Comparison of ENCODE assay signal across 8 mouse cellular contexts in the genomic region with DNA sequence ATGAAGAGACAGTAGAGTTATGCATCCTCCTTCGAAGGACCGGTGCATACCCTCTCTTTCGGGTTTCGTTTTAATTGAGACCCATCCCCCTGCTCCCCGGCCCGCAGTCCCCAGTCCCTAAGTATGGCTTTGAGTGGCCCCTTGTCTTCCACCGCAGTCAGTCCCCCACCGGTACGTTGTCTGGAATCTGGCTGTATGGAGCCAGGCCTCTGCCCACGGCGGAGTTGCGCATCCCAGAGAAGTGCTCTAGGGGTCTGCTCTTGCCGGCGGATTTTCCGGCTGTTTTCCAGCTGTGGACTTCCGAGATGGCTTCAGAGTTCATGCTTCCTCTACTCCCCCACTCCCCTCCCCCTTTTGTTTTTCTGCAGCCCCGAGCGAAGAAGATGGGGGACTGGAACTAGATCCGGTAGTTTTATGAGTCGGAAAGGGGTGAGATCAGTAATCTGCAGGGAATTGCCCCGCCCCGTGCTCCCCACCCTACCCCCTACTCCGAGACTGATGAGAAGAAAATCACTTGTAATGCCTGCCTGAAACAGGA. TPM values are rescaled to one million over a fixed set of nuclear protein-coding genes. Genes with fewer than 3 reads are reported as not detected.
A peak's percentile ranks its signal among the peaks of the same experiment; 100 is the strongest.
DNase-seq lines count a peak whose midpoint lies in the region; ATAC-seq and TF ChIP-seq lines count a peak whose summit lies in the region.

No protein-coding gene starts in this region.

- no peaks in the 10 kb centered on the region for H3K36me3 ChIP-seq in embryonic facial prominence, embryonic 11.5 days (replicated peaks; ENCODE audit: control insufficient read depth, insufficient read depth, low read depth, low read length)
- H3K36me3 ChIP-seq in hindbrain, postnatal 0 days (ENCODE audit: insufficient read depth, low read length), result 0 out of 2 replicates have a peak, but pooled peaks cover 3% of the 10 kb centered on the region
- no peaks in the 10 kb centered on the region for H3K36me3 ChIP-seq in midbrain, embryonic 11.5 days (ENCODE audit: control insufficient read depth, insufficient read depth, low read length)

- DNase-seq in cerebellum, adult 9-11 months, result peak; percentile 55
- no peak for DNase-seq in cerebellum, postnatal 4 days (ENCODE audit: low spot score in 2 of 2)
- peak; percentile 43 for DNase-seq in CD4-positive, CD25-positive, alpha-beta regulatory T cell, adult 2 months (ENCODE audit: low read depth, low spot score)
- peak; percentile 57 for DNase-seq in embryonic facial prominence, embryonic 11.5 days (ENCODE audit: low spot score)
- peak; percentile 39 for DNase-seq in hindbrain, postnatal 0 days (ENCODE audit: low spot score)
- peak; percentile 97 for DNase-seq in midbrain, embryonic 11.5 days (ENCODE audit: low spot score, missing footprints)
- peak; percentile 22 to 32 for DNase-seq in thymus, postnatal 36 days
- DNase-seq in right cerebral cortex, adult 2 months (ENCODE audit: low spot score in 2 of 2), result no peak

- 0 out of 2 replicates have a peak overlapping the region, but pooled peaks have one; percentile 0 for H3K27ac ChIP-seq in embryonic facial prominence, embryonic 11.5 days (replicated peaks; ENCODE audit: low read depth, low read length)
- peak overlapping the region; percentile 82 for H3K27ac ChIP-seq in hindbrain, postnatal 0 days
- H3K27ac ChIP-seq in midbrain, embryonic 11.5 days (ENCODE audit: low read depth, low read length), result no peak overlapping the region

- no peaks in the 10 kb centered on the region for H3K27me3 ChIP-seq in embryonic facial prominence, embryonic 11.5 days (ENCODE audit: control insufficient read depth, insufficient read depth, low read length)
- no peaks in the 10 kb centered on the region for H3K27me3 ChIP-seq in hindbrain, postnatal 0 days (ENCODE audit: insufficient read depth, low read length)
- no peaks in the 10 kb centered on the region; the same call in 1 of the 2 replicates for H3K27me3 ChIP-seq in midbrain, embryonic 11.5 days (ENCODE audit: control insufficient read depth, insufficient read depth, low read length)

- ATAC-seq in embryonic facial prominence, embryonic 11.5 days (replicated peaks; ENCODE audit: insufficient number of reproducible peaks, low FRiP score, low TSS enrichment, low read depth), result peak; percentile 57
- peak; percentile 43 for ATAC-seq in hindbrain, postnatal 0 days
- ATAC-seq in midbrain, embryonic 11.5 days (ENCODE audit: low FRiP score), result peak; percentile 34

- no peaks in the 10 kb centered on the region for H3K9me3 ChIP-seq in embryonic facial prominence, embryonic 11.5 days (replicated peaks; ENCODE audit: control insufficient read depth, low read length)
- no peaks in the 10 kb centered on the region for H3K9me3 ChIP-seq in hindbrain, postnatal 0 days (ENCODE audit: low read length)
- no peaks in the 10 kb centered on the region for H3K9me3 ChIP-seq in midbrain, embryonic 11.5 days (ENCODE audit: control insufficient read depth, low read length)

- H3K9ac ChIP-seq in embryonic facial prominence, embryonic 11.5 days (replicated peaks; ENCODE audit: low read length), result peak overlapping the region; percentile 63
- peak overlapping the region; percentile 76 for H3K9ac ChIP-seq in hindbrain, postnatal 0 days (replicated peaks; ENCODE audit: low read length)
- H3K9ac ChIP-seq in midbrain, embryonic 11.5 days (ENCODE audit: low read length), result peak overlapping the region; percentile 77

- H3K4me1 ChIP-seq in embryonic facial prominence, embryonic 11.5 days (ENCODE audit: control insufficient read depth, insufficient read depth, low read length), result no peaks in the 10 kb centered on the region; the same call in 1 of the 2 replicates
- no peaks in the 10 kb centered on the region; the same call in 1 of the 2 replicates for H3K4me1 ChIP-seq in hindbrain, postnatal 0 days (ENCODE audit: insufficient read depth, low read length)
- peaks cover 6% of the 10 kb centered on the region for H3K4me1 ChIP-seq in midbrain, embryonic 11.5 days (ENCODE audit: control insufficient read depth, insufficient read depth, low read length)

- H3K4me2 ChIP-seq in embryonic facial prominence, embryonic 11.5 days (ENCODE audit: low read depth, low read length), result peak overlapping the region; percentile 84
- H3K4me2 ChIP-seq in hindbrain, postnatal 0 days (ENCODE audit: low read depth, low read length), result peak overlapping the region; percentile 76
- peak overlapping the region; percentile 91 for H3K4me2 ChIP-seq in midbrain, embryonic 11.5 days

- 0% methylated on average over 23 of the region's 23 CpGs for WGBS in embryonic facial prominence, embryonic 11.5 days
- 1% methylated on average over 23 of the region's 23 CpGs for WGBS in hindbrain, postnatal 0 days
- under 1% methylated on average over 23 of the region's 23 CpGs for WGBS in midbrain, embryonic 11.5 days

- peak; percentile 2; the same call in 1 of the 2 replicates for TF ChIP-seq CTCF in hindbrain, postnatal 0 days (IDR thresholded peaks at IDR 0.05; ENCODE audit: low read depth)

- H3K4me3 ChIP-seq in embryonic facial prominence, embryonic 11.5 days (ENCODE audit: low read depth, low read length), result peak overlapping the region; percentile 69
- H3K4me3 ChIP-seq in hindbrain, postnatal 0 days (ENCODE audit: low read length), result peak overlapping the region; percentile 90
- H3K4me3 ChIP-seq in midbrain, embryonic 11.5 days (ENCODE audit: low read depth, low read length), result peak overlapping the region; percentile 78

RNA-seq across cellular contexts. Expression of a gene that starts 0.8 kb away (rescaled TPM):
- polyA plus RNA-seq in embryonic facial prominence, embryonic 11.5 days (2014; fragmentation: Nextera tagmentation; extraction: Ambion mirVana), result 38.9 and 43.4 TPM in 2 replicates
- 302 and 317 TPM in 2 replicates for total RNA-seq in hindbrain, postnatal 0 days (2014; rRNA removed)
- 160 and 169 TPM in 2 replicates for polyA plus RNA-seq in hindbrain, postnatal 0 days (2015; fragmentation: Nextera tagmentation; extraction: Ambion mirVana)
- 34.1 and 39.1 TPM in 2 replicates for polyA plus RNA-seq in midbrain, embryonic 11.5 days (2014; fragmentation: Nextera tagmentation; extraction: Ambion mirVana)

RNA-seq across cellular contexts. Expression of a gene that starts 38.5 kb away (rescaled TPM):
- polyA plus RNA-seq in embryonic facial prominence, embryonic 11.5 days (2014; fragmentation: Nextera tagmentation; extraction: Ambion mirVana), result 22.6 and 24.0 TPM in 2 replicates
- 91.4 and 97.1 TPM in 2 replicates for total RNA-seq in hindbrain, postnatal 0 days (2014; rRNA removed)
- polyA plus RNA-seq in hindbrain, postnatal 0 days (2015; fragmentation: Nextera tagmentation; extraction: Ambion mirVana), result 76.8 and 79.5 TPM in 2 replicates
- 24.7 and 26.7 TPM in 2 replicates for polyA plus RNA-seq in midbrain, embryonic 11.5 days (2014; fragmentation: Nextera tagmentation; extraction: Ambion mirVana)

Comparison
In these comparisons a context has a peak if more than half of its experiments do, and no peak if none do; other contexts are left out.
1. DNase-seq: peak in cerebellum, adult 9-11 months (single experiment), CD4-positive, CD25-positive, alpha-beta regulatory T cell, adult 2 months (single experiment), embryonic facial prominence, embryonic 11.5 days (single experiment), hindbrain, postnatal 0 days (single experiment), midbrain, embryonic 11.5 days (single experiment) and thymus, postnatal 36 days (2 of 2); none in cerebellum, postnatal 4 days (0 of 2) and right cerebral cortex, adult 2 months (0 of 2).
2. Peak in every context shown above with its lines, with median percentiles within 50 percentile points of each other: ATAC-seq, H3K4me2 ChIP-seq, H3K4me3 ChIP-seq and H3K9ac ChIP-seq.